Mouse (Mus musculus) olfactory bulb, adult 2 months (tissue): ENCODE results near the gene Tlcd2. TPM values are rescaled to one million over a fixed set of nuclear protein-coding genes. Genes with fewer than 3 reads are reported as not detected.

ENCODE experiments used
- H3K27ac ChIP-seq: fragments of 200-500 bp; 2 replicates; pipeline ENCODE4 v1.5.1; 2012; ENCODE audit warnings: low read depth, low read length; ENCODE audit not compliant: insufficient read depth
- H3K4me1 ChIP-seq: fragments of 200-500 bp; 2 replicates; pipeline ENCODE4 v1.6.1; 2012; ENCODE audit warnings: low read length; ENCODE audit not compliant: control insufficient read depth, insufficient read depth
- H3K4me3 ChIP-seq: fragments of 200-500 bp; 2 replicates; pipeline ENCODE4 v1.5.1; 2012; ENCODE audit warnings: mild to moderate bottlenecking, low read depth, low read length, moderate library complexity; ENCODE audit not compliant: insufficient read depth
- CTCF ChIP-seq: fragments of 200-500 bp; IDR thresholded peaks from 2 replicates; pipeline ENCODE4 v1.5.1; 2012; ENCODE audit warnings: low read depth, mild to moderate bottlenecking, low read length, moderate library complexity; ENCODE audit not compliant: insufficient read depth
- POLR2A ChIP-seq: fragments of 200-500 bp; IDR thresholded peaks from 2 replicates; pipeline ENCODE4 v1.6.1; 2012; ENCODE audit warnings: mild to moderate bottlenecking, low read depth, low read length, moderate library complexity; ENCODE audit not compliant: insufficient read depth
- WGBS: fragments of 180-500 bp; shearing (Covaris S2); methylation state at CpG from one replicate; pipeline ENCODE4 v1.1.7; 2018; 5-methylcytosine and 5-hydroxymethylcytosine counted together
- polyA plus RNA-seq: library from polyadenylated mRNA; stranded (reverse); fragments of >200 nt; gene quantifications from 2 replicates; pipeline ENCODE4 v1.2.4, GENCODE M21; 2012; ENCODE audit warnings: low replicate concordance; ENCODE audit not compliant: missing spikeins, insufficient read depth, insufficient read length

Gene Tlcd2
- polyA plus RNA-seq: not detected in 2 replicates

- Histone ChIP-seq H3K4me1 (peaks cover 31% of the 10 kb centered on the region), H3K4me3 (peak within 1 kb of the TSS; percentile 80), H3K27ac (peak within 1 kb of the TSS; percentile 89)
- TF ChIP-seq POLR2A (peak; percentile 93), CTCF (no peak)
- under 1% methylated on average over 46 of the region's 46 CpGs for WGBS
Measured at GRCm38 (mm10) chr11:75460844-75461742, at the start of gene Tlcd2. TSS of gene Tlcd2 (plus strand) at chr11:75461715.

DNA sequence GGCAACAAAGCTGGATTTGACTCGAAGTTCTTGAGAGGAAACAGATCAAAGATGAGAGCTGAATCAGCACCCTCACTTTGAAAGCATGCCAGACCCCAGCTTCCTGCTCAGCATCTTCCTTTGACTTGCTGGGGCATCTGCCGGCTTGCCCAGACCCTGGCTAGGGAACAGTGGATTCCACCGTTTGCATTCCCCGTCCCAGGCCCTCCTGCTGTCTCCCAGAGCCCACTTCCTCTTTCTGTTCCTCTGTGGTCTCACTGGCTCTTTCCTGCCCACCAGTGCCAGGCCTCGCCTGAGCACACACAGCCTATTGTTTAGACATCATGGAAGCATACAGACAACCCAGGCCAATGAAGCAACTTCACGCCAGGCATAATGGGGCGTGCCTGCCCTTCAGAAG is 46.4 kb upstream of the Tlcd2 start:
- TF ChIP-seq POLR2A (no peak), CTCF (no peak)
- H3K27ac ChIP-seq: no peak overlapping the region
- peaks cover 6% of the 10 kb centered on the region for H3K4me1 ChIP-seq
- H3K4me3 ChIP-seq: no peak overlapping the region
- WGBS: 46% methylated on average over 7 of the region's 7 CpGs

GRCm38 (mm10) chr11:75415994-75416393 is 45.5 kb upstream of the Tlcd2 start:
- no peak for TF ChIP-seq CTCF
- TF ChIP-seq POLR2A: no peak
- Histone ChIP-seq H3K27ac (no peak overlapping the region), H3K4me1 (peaks cover 6% of the 10 kb centered on the region), H3K4me3 (no peak overlapping the region)
- 88% methylated on average over 13 of the region's 13 CpGs for WGBS

GRCm38 (mm10) chr11:75420037-75420436 is 41.5 kb upstream of the Tlcd2 start:
- WGBS: 89% methylated on average over 7 of the region's 7 CpGs
- TF ChIP-seq POLR2A: no peak
- TF ChIP-seq CTCF: no peak
- Histone ChIP-seq H3K27ac (no peak overlapping the region), H3K4me3 (no peak overlapping the region), H3K4me1 (peaks cover 9% of the 10 kb centered on the region; the same call in 1 of the 2 replicates)

- no peak overlapping the region for H3K27ac ChIP-seq
- 66% methylated on average over 5 of the region's 5 CpGs for WGBS
- no peak for TF ChIP-seq CTCF
- TF ChIP-seq POLR2A: no peak
- H3K4me3 ChIP-seq: no peak overlapping the region
- 0 out of 2 replicates have a peak, but pooled peaks cover 5% of the 10 kb centered on the region for H3K4me1 ChIP-seq
Measured at GRCm38 (mm10) chr11:75420810-75421374, 40.6 kb upstream of the Tlcd2 start.

DNA sequence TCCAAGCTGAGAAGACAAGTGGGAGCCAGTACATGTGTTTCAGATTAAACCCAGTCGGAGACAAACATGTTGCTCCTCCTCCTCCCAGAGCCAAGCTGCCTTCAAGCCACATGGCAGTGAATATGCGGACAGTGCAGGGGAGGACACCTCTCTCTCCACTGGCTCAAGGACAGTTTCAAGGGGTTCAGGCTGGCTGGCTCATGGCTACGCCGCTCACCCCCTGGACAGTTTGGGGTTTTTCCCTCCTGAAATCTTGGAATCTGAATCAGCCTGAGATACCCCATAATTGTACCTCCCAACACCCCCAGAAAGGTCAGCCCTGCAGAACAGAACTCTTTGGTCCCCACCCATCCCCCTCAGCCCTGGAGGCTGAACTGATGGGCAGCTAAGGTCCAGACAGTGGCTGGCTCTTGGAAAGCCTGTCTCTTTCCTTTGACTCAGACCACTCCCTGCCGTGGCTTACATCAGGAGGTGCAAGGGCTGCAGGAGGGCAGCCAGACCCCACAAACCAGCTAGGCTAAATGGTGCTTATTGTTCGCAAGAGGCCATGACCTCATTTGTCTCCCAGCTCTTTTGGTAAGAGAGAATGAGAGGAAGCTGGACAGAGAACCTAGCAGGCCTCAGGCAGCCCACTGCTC is 40.0 kb upstream of the Tlcd2 start:
- H3K27ac ChIP-seq: no peak overlapping the region
- TF ChIP-seq POLR2A (no peak), CTCF (no peak)
- no peak overlapping the region for H3K4me3 ChIP-seq
- H3K4me1 ChIP-seq: 0 out of 2 replicates have a peak, but pooled peaks cover 5% of the 10 kb centered on the region
- WGBS: 74% methylated on average over 6 of the region's 6 CpGs

DNA sequence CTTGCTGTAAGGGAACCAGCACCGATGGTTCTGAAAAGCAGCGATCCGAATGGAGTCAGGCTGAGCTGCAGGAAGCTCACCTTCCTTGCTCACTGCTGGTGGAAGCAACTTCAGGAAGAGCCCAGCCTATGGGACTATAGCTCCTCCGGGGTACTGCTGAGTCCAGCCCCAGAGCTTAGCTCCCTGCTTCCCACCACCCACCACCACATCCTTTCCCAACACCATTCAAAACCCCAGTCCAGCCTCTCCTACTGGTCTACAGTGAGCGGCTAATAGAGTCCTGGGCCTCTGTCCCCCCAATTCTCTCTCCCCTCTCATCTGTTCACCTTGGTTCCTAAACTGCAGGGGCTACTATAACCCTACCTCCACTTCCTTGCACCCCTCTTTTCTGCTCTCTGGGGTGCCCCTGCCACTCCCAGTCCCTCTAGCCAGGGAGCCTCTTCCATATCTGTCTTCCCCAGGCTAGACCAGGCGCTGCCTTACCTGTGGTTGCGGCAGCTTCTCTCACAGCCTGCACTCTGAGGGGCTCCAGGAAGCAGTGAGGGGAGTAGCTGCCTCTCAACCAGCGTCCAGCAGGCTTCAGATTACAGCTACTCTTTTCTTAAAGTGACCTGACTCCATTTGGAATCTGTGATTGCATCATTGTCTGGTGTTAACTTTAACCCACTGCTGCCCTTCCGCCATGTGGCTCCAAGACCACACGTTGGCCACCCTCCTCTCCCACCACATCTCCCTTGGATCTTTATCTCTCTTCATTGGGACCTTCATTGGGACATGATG is 39.3 kb upstream of the Tlcd2 start, which contains the start of gene Serpinf1:
Gene Serpinf1 (minus strand): TSS at position 689 of the 780 bp plus-strand sequence.
- no peak for TF ChIP-seq CTCF
- TF ChIP-seq POLR2A: no peak
- H3K4me1 ChIP-seq: 0 out of 2 replicates have a peak, but pooled peaks cover 5% of the 10 kb centered on the region
- WGBS: 75% methylated on average over 10 of the region's 10 CpGs
- H3K4me3 ChIP-seq: no peak within 1 kb of the TSS
- no peak within 1 kb of the TSS for H3K27ac ChIP-seq

DNA sequence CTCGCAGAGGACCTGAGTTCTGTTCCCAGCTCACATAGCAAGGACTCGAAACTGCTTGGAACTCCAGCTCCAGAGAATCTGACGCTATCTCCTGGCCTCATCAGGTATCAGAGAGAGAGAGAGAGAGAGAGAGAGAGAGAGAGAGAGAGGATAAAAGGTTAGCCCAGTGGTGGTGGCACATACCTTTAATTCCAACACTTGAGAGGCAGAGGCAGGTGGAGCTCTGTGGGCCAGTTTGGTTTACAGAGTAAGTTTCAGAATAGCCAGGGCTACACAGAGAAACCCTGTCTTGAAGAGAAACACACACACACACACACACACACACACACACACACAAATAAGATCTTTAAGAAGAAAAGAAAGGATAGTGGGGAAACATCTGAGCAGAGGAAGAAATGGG is 38.4 kb upstream of the Tlcd2 start:
- 96% methylated on average over 3 of the region's 3 CpGs for WGBS
- no peak overlapping the region for H3K27ac ChIP-seq
- H3K4me1 ChIP-seq: 0 out of 2 replicates have a peak, but pooled peaks cover 5% of the 10 kb centered on the region
- no peak overlapping the region for H3K4me3 ChIP-seq
- TF ChIP-seq POLR2A: no peak
- TF ChIP-seq CTCF: no peak

DNA sequence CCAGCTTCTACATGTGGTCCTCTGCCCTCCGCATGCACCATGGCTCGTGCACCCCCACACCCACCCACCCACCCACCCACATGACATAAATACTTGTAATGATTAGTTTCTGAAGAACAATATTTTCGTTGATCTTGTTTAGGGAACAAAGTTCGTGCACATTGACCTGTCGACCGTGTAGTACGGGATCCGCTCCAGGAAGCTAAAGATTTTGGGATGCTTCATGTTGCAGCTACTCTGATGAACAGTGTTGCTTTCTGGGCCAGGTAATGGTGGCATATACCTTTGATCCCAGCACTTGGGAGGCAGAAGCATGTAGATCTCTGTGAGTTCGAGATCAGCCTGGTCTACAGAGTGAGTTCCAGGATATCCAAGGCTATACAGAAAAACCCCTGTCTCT is 37.5 kb upstream of the Tlcd2 start:
- Histone ChIP-seq H3K27ac (no peak overlapping the region), H3K4me1 (0 out of 2 replicates have a peak, but pooled peaks cover 5% of the 10 kb centered on the region), H3K4me3 (no peak overlapping the region)
- WGBS: 96% methylated on average over 9 of the region's 9 CpGs
- TF ChIP-seq POLR2A: no peak
- no peak for TF ChIP-seq CTCF
